Mouse (Mus musculus) cerebellum, adult 2 months (tissue): ENCODE measurements around the gene Meaf6.

Experiments
- CTCF ChIP-seq: fragments of 200-500 bp; IDR thresholded peaks from 2 replicates; pipeline ENCODE4 v1.5.1; 2011; ENCODE audit warnings: low read depth, mild to moderate bottlenecking, control low read depth, low read length, moderate library complexity, borderline replicate concordance; ENCODE audit not compliant: insufficient read depth
- POLR2A ChIP-seq: fragments of 200-500 bp; IDR thresholded peaks from 2 replicates; pipeline ENCODE4 v1.6.1; 2011; ENCODE audit warnings: low read length, control low read depth, borderline replicate concordance; ENCODE audit not compliant: insufficient read depth

GRCm38 (mm10) chr4:125115710-125116089, 30.8 kb downstream of the Meaf6 start:
- no peak for TF ChIP-seq POLR2A
- TF ChIP-seq CTCF, result no peak
